Mouse (Mus musculus): Measurements from ENCODE around the gene Gm17490. TPM values are rescaled to one million over a fixed set of nuclear protein-coding genes. Genes with fewer than 3 reads are reported as not detected.

The Gm17490 gene
- not detected in 2 replicates for polyA plus RNA-seq (2015; fragmentation: Nextera tagmentation; extraction: Ambion mirVana)

DNA sequence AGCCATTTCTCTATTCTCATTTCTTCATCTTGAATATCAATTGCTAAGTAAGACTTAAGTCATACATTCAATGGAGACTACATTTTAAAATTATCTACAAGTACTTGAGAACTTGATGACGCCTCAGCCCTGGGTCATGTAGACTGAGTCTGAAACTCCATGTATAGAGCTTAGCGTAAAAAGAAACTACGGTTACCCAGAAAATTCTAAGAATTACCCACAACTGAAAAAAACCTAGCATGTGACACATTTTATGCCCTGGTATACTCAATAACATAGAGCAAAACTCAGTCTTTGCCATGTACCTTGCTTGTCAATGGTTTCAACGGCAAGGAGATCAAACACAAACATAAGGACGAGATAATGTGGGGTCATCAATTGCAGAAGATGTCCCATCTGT is at the start of gene Gm17490:
Gene Gm17490, minus strand, starts transcription at position 375 of the 400 bp plus-strand sequence.
- Histone ChIP-seq H3K36me3 (ENCODE audit: insufficient read depth, low read length) (no peaks in the 10 kb centered on the region), H3K9ac (replicated peaks; ENCODE audit: low read length) (no peak within 1 kb of the TSS), H3K4me2 (replicated peaks; ENCODE audit: low read depth, low read length) (no peak within 1 kb of the TSS), H3K4me1 (ENCODE audit: insufficient read depth, low read length) (no peaks in the 10 kb centered on the region), H3K9me3 (ENCODE audit: low read length) (no peaks in the 10 kb centered on the region), H3K4me3 (ENCODE audit: low read length) (no peak within 1 kb of the TSS), H3K27me3 (ENCODE audit: insufficient read depth, low read length) (no peaks in the 10 kb centered on the region), H3K27ac (ENCODE audit: low read length) (no peak within 1 kb of the TSS)
- ATAC-seq (ENCODE audit: low FRiP score, low TSS enrichment): no peak
- WGBS: 97% methylated on average over 5 of the region's 5 CpGs

- ATAC-seq (ENCODE audit: low FRiP score, low TSS enrichment): no peak
- WGBS: 22% methylated on average over 3 of the region's 3 CpGs
- H3K27ac ChIP-seq (ENCODE audit: low read length): no peak overlapping the region
Observed at GRCm38 (mm10) chr2:11672144-11672543, 46.1 kb upstream of the Gm17490 start.

GRCm38 (mm10) chr2:11665326-11665725 is 39.3 kb upstream of the Gm17490 start:
- WGBS: 81% methylated on average over 3 of the region's 3 CpGs
- H3K4me1 ChIP-seq (ENCODE audit: insufficient read depth, low read length): no peaks in the 10 kb centered on the region
- H3K4me3 ChIP-seq (ENCODE audit: low read length): no peak overlapping the region
- H3K9me3 ChIP-seq (ENCODE audit: low read length): no peaks in the 10 kb centered on the region; the same call in 1 of the 2 replicates
- no peaks in the 10 kb centered on the region for H3K27me3 ChIP-seq (ENCODE audit: insufficient read depth, low read length)
- H3K27ac ChIP-seq (ENCODE audit: low read length): no peak overlapping the region
- H3K4me2 ChIP-seq (replicated peaks; ENCODE audit: low read depth, low read length): no peak overlapping the region
- H3K9ac ChIP-seq (replicated peaks; ENCODE audit: low read length): no peak overlapping the region
- H3K36me3 ChIP-seq (ENCODE audit: insufficient read depth, low read length): no peaks in the 10 kb centered on the region
- ATAC-seq (ENCODE audit: low FRiP score, low TSS enrichment): no peak

More at GRCm38 (mm10) chr2:11672144-11672543, 46.1 kb upstream of the Gm17490 start:
- H3K4me3 ChIP-seq (ENCODE audit: low read length): no peak overlapping the region
- no peak overlapping the region for H3K4me2 ChIP-seq (replicated peaks; ENCODE audit: low read depth, low read length)
- no peaks in the 10 kb centered on the region for H3K9me3 ChIP-seq (ENCODE audit: low read length)
- H3K36me3 ChIP-seq (ENCODE audit: insufficient read depth, low read length): no peaks in the 10 kb centered on the region
- H3K4me1 ChIP-seq (ENCODE audit: insufficient read depth, low read length): no peaks in the 10 kb centered on the region
- no peak overlapping the region for H3K9ac ChIP-seq (replicated peaks; ENCODE audit: low read length)
- H3K27me3 ChIP-seq (ENCODE audit: insufficient read depth, low read length): no peaks in the 10 kb centered on the region

GRCm38 (mm10) chr2:11664806-11665205 is 38.7 kb upstream of the Gm17490 start:
- Histone ChIP-seq H3K9me3 (ENCODE audit: low read length) (no peaks in the 10 kb centered on the region; the same call in 1 of the 2 replicates), H3K27ac (ENCODE audit: low read length) (no peak overlapping the region), H3K4me3 (ENCODE audit: low read length) (no peak overlapping the region), H3K4me2 (replicated peaks; ENCODE audit: low read depth, low read length) (no peak overlapping the region), H3K27me3 (ENCODE audit: insufficient read depth, low read length) (no peaks in the 10 kb centered on the region), H3K4me1 (ENCODE audit: insufficient read depth, low read length) (no peaks in the 10 kb centered on the region), H3K36me3 (ENCODE audit: insufficient read depth, low read length) (no peaks in the 10 kb centered on the region), H3K9ac (replicated peaks; ENCODE audit: low read length) (no peak overlapping the region)
- WGBS: 78% methylated on average over 4 of the region's 4 CpGs
- ATAC-seq (ENCODE audit: low FRiP score, low TSS enrichment): no peak

GRCm38 (mm10) chr2:11664367-11664766 is 38.3 kb upstream of the Gm17490 start:
- H3K27me3 ChIP-seq (ENCODE audit: insufficient read depth, low read length): no peaks in the 10 kb centered on the region
- H3K4me2 ChIP-seq (replicated peaks; ENCODE audit: low read depth, low read length): peak overlapping the region; percentile 44
- H3K9me3 ChIP-seq (ENCODE audit: low read length): no peaks in the 10 kb centered on the region; the same call in 1 of the 2 replicates
- H3K9ac ChIP-seq (replicated peaks; ENCODE audit: low read length): no peak overlapping the region
- peak overlapping the region; percentile 8; the same call in 1 of the 2 replicates for H3K4me3 ChIP-seq (ENCODE audit: low read length)
- no peak overlapping the region for H3K27ac ChIP-seq (ENCODE audit: low read length)
- H3K36me3 ChIP-seq (ENCODE audit: insufficient read depth, low read length): no peaks in the 10 kb centered on the region
- H3K4me1 ChIP-seq (ENCODE audit: insufficient read depth, low read length): no peaks in the 10 kb centered on the region
- ATAC-seq (ENCODE audit: low FRiP score, low TSS enrichment): peak; percentile 46
- WGBS: 44% methylated on average over 6 of the region's 6 CpGs

- H3K4me3 ChIP-seq (ENCODE audit: low read length): peak overlapping the region; percentile 8; the same call in 1 of the 2 replicates
- no peaks in the 10 kb centered on the region for H3K36me3 ChIP-seq (ENCODE audit: insufficient read depth, low read length)
- peak overlapping the region; percentile 44 for H3K4me2 ChIP-seq (replicated peaks; ENCODE audit: low read depth, low read length)
- H3K27ac ChIP-seq (ENCODE audit: low read length): no peak overlapping the region
- peak; percentile 85 for ATAC-seq (ENCODE audit: low FRiP score, low TSS enrichment)
- H3K9ac ChIP-seq (replicated peaks; ENCODE audit: low read length): no peak overlapping the region
- WGBS: 5% methylated on average over 10 of the region's 10 CpGs
- no peaks in the 10 kb centered on the region; the same call in 1 of the 2 replicates for H3K9me3 ChIP-seq (ENCODE audit: low read length)
- no peaks in the 10 kb centered on the region for H3K4me1 ChIP-seq (ENCODE audit: insufficient read depth, low read length)
- no peaks in the 10 kb centered on the region for H3K27me3 ChIP-seq (ENCODE audit: insufficient read depth, low read length)
Observed at GRCm38 (mm10) chr2:11663961-11664360, 37.9 kb upstream of the Gm17490 start.

- Histone ChIP-seq H3K36me3 (ENCODE audit: insufficient read depth, low read length) (no peaks in the 10 kb centered on the region), H3K4me3 (ENCODE audit: low read length) (no peak overlapping the region), H3K27ac (ENCODE audit: low read length) (no peak overlapping the region), H3K4me1 (ENCODE audit: insufficient read depth, low read length) (no peaks in the 10 kb centered on the region), H3K4me2 (replicated peaks; ENCODE audit: low read depth, low read length) (no peak overlapping the region), H3K27me3 (ENCODE audit: insufficient read depth, low read length) (no peaks in the 10 kb centered on the region), H3K9ac (replicated peaks; ENCODE audit: low read length) (no peak overlapping the region), H3K9me3 (ENCODE audit: low read length) (no peaks in the 10 kb centered on the region; the same call in 1 of the 2 replicates)
- 90% methylated on average over 1 of the region's 1 CpGs for WGBS
- ATAC-seq (ENCODE audit: low FRiP score, low TSS enrichment): no peak
Observed at GRCm38 (mm10) chr2:11662907-11663230, 36.8 kb upstream of the Gm17490 start.

DNA sequence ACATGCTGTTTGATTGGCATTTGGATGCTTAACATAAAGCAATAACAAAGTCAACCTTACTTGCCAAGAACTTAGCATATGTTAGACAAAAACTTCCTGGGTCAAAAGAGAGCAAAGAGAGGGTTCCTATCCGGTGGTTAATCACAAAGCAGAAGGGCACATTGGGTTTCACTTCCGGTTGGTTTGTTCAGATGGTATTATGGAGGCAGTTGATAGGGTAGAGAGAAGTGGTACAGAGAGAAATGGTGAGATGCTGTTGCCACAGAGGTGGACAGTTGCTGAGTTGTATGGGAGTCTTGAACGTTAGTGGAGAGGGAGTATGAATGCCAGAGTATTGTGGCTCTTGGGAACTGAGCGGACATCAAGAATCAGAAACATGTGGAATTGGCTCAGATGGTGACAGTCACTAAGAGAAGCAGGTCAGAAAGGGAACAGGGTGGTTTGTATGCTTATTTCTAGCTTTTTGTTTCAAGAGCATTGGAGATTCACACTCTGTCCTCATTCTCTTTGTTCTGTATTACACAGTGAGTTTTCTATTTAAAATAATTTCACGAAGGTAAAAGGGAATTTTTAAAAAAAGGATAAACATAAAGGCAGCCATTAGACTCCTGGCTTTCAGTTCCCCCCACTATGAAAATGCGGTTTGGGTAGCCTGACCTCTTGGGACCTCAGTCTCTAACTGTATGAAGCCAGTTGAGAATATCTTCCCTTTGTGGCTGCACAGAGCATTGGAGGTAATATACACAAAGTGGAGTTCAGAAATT is 36.3 kb upstream of the Gm17490 start:
- no peaks in the 10 kb centered on the region for H3K36me3 ChIP-seq (ENCODE audit: insufficient read depth, low read length)
- no peak overlapping the region for H3K27ac ChIP-seq (ENCODE audit: low read length)
- no peak overlapping the region for H3K9ac ChIP-seq (replicated peaks; ENCODE audit: low read length)
- no peak overlapping the region for H3K4me3 ChIP-seq (ENCODE audit: low read length)
- no peaks in the 10 kb centered on the region; the same call in 1 of the 2 replicates for H3K9me3 ChIP-seq (ENCODE audit: low read length)
- WGBS: 86% methylated on average over 6 of the region's 6 CpGs
- no peak overlapping the region for H3K4me2 ChIP-seq (replicated peaks; ENCODE audit: low read depth, low read length)
- no peaks in the 10 kb centered on the region for H3K27me3 ChIP-seq (ENCODE audit: insufficient read depth, low read length)
- ATAC-seq (ENCODE audit: low FRiP score, low TSS enrichment): no peak
- no peaks in the 10 kb centered on the region for H3K4me1 ChIP-seq (ENCODE audit: insufficient read depth, low read length)

DNA sequence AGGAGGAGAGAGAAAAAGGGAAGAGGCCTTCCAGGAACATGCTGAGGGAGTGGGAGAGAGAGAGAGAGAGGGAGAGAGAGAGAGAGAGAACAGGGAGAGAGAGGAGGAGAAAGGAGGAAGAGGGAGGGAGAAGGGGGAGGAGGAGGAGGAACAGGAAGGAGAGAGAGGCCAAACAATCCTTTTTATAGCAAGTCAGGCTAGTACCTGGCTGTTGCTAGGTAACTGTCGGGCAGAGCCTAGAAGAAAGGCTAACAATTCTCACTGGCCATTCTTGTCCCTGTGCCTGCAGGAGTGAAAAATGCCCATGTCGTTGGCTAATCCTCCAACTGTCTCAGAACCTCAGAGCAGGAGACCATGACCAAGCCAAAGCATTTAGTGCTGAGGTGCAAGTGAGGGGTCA is 33.2 kb upstream of the Gm17490 start:
- Histone ChIP-seq H3K27me3 (ENCODE audit: insufficient read depth, low read length) (no peaks in the 10 kb centered on the region), H3K4me3 (ENCODE audit: low read length) (no peak overlapping the region), H3K9me3 (ENCODE audit: low read length) (no peaks in the 10 kb centered on the region), H3K4me2 (replicated peaks; ENCODE audit: low read depth, low read length) (no peak overlapping the region), H3K4me1 (ENCODE audit: insufficient read depth, low read length) (no peaks in the 10 kb centered on the region), H3K27ac (ENCODE audit: low read length) (no peak overlapping the region), H3K36me3 (ENCODE audit: insufficient read depth, low read length) (no peaks in the 10 kb centered on the region), H3K9ac (replicated peaks; ENCODE audit: low read length) (no peak overlapping the region)
- 15% methylated on average over 2 of the region's 2 CpGs for WGBS
- ATAC-seq (ENCODE audit: low FRiP score, low TSS enrichment): no peak

- Histone ChIP-seq H3K4me2 (replicated peaks; ENCODE audit: low read depth, low read length) (no peak overlapping the region), H3K9me3 (ENCODE audit: low read length) (no peaks in the 10 kb centered on the region), H3K4me1 (ENCODE audit: insufficient read depth, low read length) (no peaks in the 10 kb centered on the region), H3K27ac (ENCODE audit: low read length) (no peak overlapping the region), H3K9ac (replicated peaks; ENCODE audit: low read length) (no peak overlapping the region), H3K4me3 (ENCODE audit: low read length) (no peak overlapping the region), H3K27me3 (ENCODE audit: insufficient read depth, low read length) (no peaks in the 10 kb centered on the region), H3K36me3 (ENCODE audit: insufficient read depth, low read length) (no peaks in the 10 kb centered on the region)
- no peak for ATAC-seq (ENCODE audit: low FRiP score, low TSS enrichment)
- WGBS: 81% methylated on average over 2 of the region's 2 CpGs
Observed at GRCm38 (mm10) chr2:11657581-11657980, 31.5 kb upstream of the Gm17490 start.

Data from kidney, embryonic 16.5 days (tissue).